13 mouse cellular contexts compared by ENCODE assay signal in the genomic region with DNA sequence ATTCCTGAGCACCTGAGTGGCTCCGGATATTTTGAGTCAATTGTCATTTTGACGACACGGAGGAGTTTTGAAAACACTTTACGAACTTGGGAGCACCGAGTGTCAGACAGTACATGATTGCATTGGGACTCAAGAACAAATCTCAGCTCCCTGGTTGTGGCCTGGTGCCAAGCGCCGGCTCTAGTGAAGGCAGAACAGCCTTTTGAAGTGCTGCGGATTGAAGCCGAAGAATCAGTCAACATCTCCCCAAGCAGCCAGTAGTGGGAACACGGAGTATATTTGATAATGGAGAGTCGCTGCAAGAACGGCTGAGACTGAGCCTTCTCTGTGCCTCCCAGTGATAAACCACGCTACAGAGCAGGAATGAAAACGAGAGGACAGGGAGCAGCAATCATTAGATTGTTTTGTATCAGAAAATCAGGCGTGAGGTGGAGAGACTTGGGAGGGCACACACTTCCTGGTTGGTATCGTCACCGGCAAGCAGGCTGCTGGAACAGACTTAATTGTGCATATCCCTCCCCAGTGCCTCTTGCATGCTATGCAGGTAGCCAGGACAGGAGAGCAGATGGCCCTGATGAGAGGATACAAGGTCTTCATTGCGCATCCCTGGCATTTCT.
DNase-seq lines count a peak whose midpoint lies in the region; ATAC-seq and TF ChIP-seq lines count a peak whose summit lies in the region.
"Had no signal": no experiment of that assay in that cellular context is flagged by ENCODE, and none has a peak within 500 bp of the region (broad histone marks: within the 10 kb centered on the region; RNA-seq: fewer than 3 reads in every experiment).

No protein-coding gene starts in this region.

- ATAC-seq in intestine, embryonic 16.5 days = no peak
- no peak for ATAC-seq in intestine, postnatal 0 days
- ATAC-seq in lung, postnatal 0 days = peak; percentile 72
- ATAC-seq: forebrain, embryonic 16.5 days had no signal

- H3K36me3 ChIP-seq in intestine, embryonic 16.5 days (ENCODE audit: control insufficient read depth, insufficient read depth, low read length) = no peaks in the 10 kb centered on the region
- no peaks in the 10 kb centered on the region for H3K36me3 ChIP-seq in intestine, postnatal 0 days (ENCODE audit: control insufficient read depth, insufficient read depth)
- no peaks in the 10 kb centered on the region for H3K36me3 ChIP-seq in embryonic facial prominence, embryonic 10.5 days (replicated peaks)
- H3K36me3 ChIP-seq in lung, postnatal 0 days (ENCODE audit: insufficient read depth, low read length) = no peaks in the 10 kb centered on the region
- H3K36me3 ChIP-seq: G1E; liver, embryonic 15.5 days; neural tube, embryonic 12.5 days had no signal

- WGBS in intestine, embryonic 16.5 days = 67% methylated on average over 18 of the region's 18 CpGs
- 63% methylated on average over 18 of the region's 18 CpGs for WGBS in intestine, postnatal 0 days
- 80% methylated on average over 18 of the region's 18 CpGs for WGBS in embryonic facial prominence, embryonic 10.5 days
- WGBS in lung, postnatal 0 days = 34% methylated on average over 18 of the region's 18 CpGs

- no peak; the same call in 1 of the 2 replicates for TF ChIP-seq EP300 in lung, postnatal 0 days (IDR thresholded peaks at IDR 0.05)

- no peak overlapping the region for H3K9ac ChIP-seq in intestine, embryonic 16.5 days (ENCODE audit: low read depth, low read length)
- no peak overlapping the region for H3K9ac ChIP-seq in intestine, postnatal 0 days (ENCODE audit: low read depth, low read length)
- no peak overlapping the region for H3K9ac ChIP-seq in lung, postnatal 0 days (replicated peaks; ENCODE audit: low read depth)
- H3K9ac ChIP-seq: liver, embryonic 15.5 days; neural tube, embryonic 12.5 days had no signal

- no peak overlapping the region for H3K4me3 ChIP-seq in intestine, embryonic 16.5 days (ENCODE audit: low read length)
- H3K4me3 ChIP-seq in intestine, postnatal 0 days (ENCODE audit: low read depth, low read length) = no peak overlapping the region
- no peak overlapping the region for H3K4me3 ChIP-seq in embryonic facial prominence, embryonic 10.5 days
- no peak overlapping the region for H3K4me3 ChIP-seq in lung, postnatal 0 days (ENCODE audit: low read depth, low read length)
- H3K4me3 ChIP-seq: liver, embryonic 15.5 days; neural tube, embryonic 12.5 days had no signal

- no peaks in the 10 kb centered on the region for H3K27me3 ChIP-seq in intestine, embryonic 16.5 days (replicated peaks; ENCODE audit: control insufficient read depth, insufficient read depth, low read length)
- no peaks in the 10 kb centered on the region for H3K27me3 ChIP-seq in intestine, postnatal 0 days (replicated peaks; ENCODE audit: control insufficient read depth, insufficient read depth, low read length)
- no peaks in the 10 kb centered on the region for H3K27me3 ChIP-seq in embryonic facial prominence, embryonic 10.5 days (replicated peaks; ENCODE audit: low read depth, poor library complexity, severe bottlenecking)
- H3K27me3 ChIP-seq in lung, postnatal 0 days (replicated peaks; ENCODE audit: insufficient read depth, low read length) = no peaks in the 10 kb centered on the region
- H3K27me3 ChIP-seq: liver, embryonic 15.5 days; neural tube, embryonic 12.5 days had no signal

- peak overlapping the region; percentile 10; the same call in 1 of the 2 replicates for H3K4me2 ChIP-seq in intestine, embryonic 16.5 days (ENCODE audit: low read depth, low read length)
- H3K4me2 ChIP-seq in intestine, postnatal 0 days (replicated peaks; ENCODE audit: low read depth) = no peak overlapping the region
- peak overlapping the region; percentile 46 for H3K4me2 ChIP-seq in lung, postnatal 0 days (replicated peaks; ENCODE audit: low read depth, low read length)
- H3K4me2 ChIP-seq: liver, embryonic 15.5 days; neural tube, embryonic 12.5 days had no signal

- no peaks in the 10 kb centered on the region for H3K9me3 ChIP-seq in intestine, embryonic 16.5 days (ENCODE audit: control insufficient read depth, low read length)
- no peaks in the 10 kb centered on the region for H3K9me3 ChIP-seq in intestine, postnatal 0 days (ENCODE audit: control insufficient read depth)
- H3K9me3 ChIP-seq in embryonic facial prominence, embryonic 10.5 days = no peaks in the 10 kb centered on the region
- no peaks in the 10 kb centered on the region for H3K9me3 ChIP-seq in lung, postnatal 0 days (ENCODE audit: low read length)
- H3K9me3 ChIP-seq: liver, embryonic 15.5 days; neural tube, embryonic 12.5 days had no signal

- no peak for TF ChIP-seq CTCF in intestine, postnatal 0 days (IDR thresholded peaks at IDR 0.05; ENCODE audit: low read depth)
- 0 out of 2 replicates have a peak, but pooled peaks have one; percentile 17 for TF ChIP-seq CTCF in lung, postnatal 0 days (IDR thresholded peaks at IDR 0.05)

- H3K27ac ChIP-seq in intestine, embryonic 16.5 days (ENCODE audit: low read length) = no peak overlapping the region
- no peak overlapping the region for H3K27ac ChIP-seq in intestine, postnatal 0 days (ENCODE audit: low read depth, low read length)
- 0 out of 2 replicates have a peak overlapping the region, but pooled peaks have one; percentile 30 for H3K27ac ChIP-seq in embryonic facial prominence, embryonic 10.5 days (replicated peaks)
- no peak overlapping the region for H3K27ac ChIP-seq in lung, postnatal 0 days (ENCODE audit: low read length)
- H3K27ac ChIP-seq: liver, embryonic 15.5 days; neural tube, embryonic 12.5 days had no signal

- DNase-seq in adrenal gland, postnatal 10 days = peak; percentile 62
- DNase-seq in embryonic facial prominence, embryonic 10.5 days (ENCODE audit: low spot score) = no peak
- DNase-seq in lung, postnatal 0 days (ENCODE audit: low spot score) = peak; percentile 72
- DNase-seq in spleen, postnatal 4 days (ENCODE audit: low spot score in 2 of 2) = no peak
- DNase-seq in embryo, embryonic 10 days (ENCODE audit: low spot score) = no peak
- no peak for DNase-seq in urinary bladder, adult 2 months (ENCODE audit: low spot score)
- DNase-seq: thymus, postnatal 14 days had no signal

- H3K4me1 ChIP-seq in intestine, embryonic 16.5 days (ENCODE audit: control insufficient read depth, insufficient read depth, low read length) = no peaks in the 10 kb centered on the region
- no peaks in the 10 kb centered on the region for H3K4me1 ChIP-seq in intestine, postnatal 0 days (replicated peaks; ENCODE audit: control insufficient read depth, insufficient read depth, low read length)
- H3K4me1 ChIP-seq in embryonic facial prominence, embryonic 10.5 days = peaks cover 3% of the 10 kb centered on the region; the same call in 1 of the 2 replicates
- H3K4me1 ChIP-seq in lung, postnatal 0 days (ENCODE audit: insufficient read depth, low read depth, low read length) = no peaks in the 10 kb centered on the region; the same call in 1 of the 2 replicates
- H3K4me1 ChIP-seq: liver, embryonic 15.5 days; neural tube, embryonic 12.5 days had no signal

Comparison
In these comparisons a context has a peak if more than half of its experiments do, and no peak if none do; other contexts are left out.
1. DNase-seq: peak in adrenal gland, postnatal 10 days (single experiment) and lung, postnatal 0 days (single experiment); none in embryonic facial prominence, embryonic 10.5 days (single experiment), spleen, postnatal 4 days (0 of 2), embryo, embryonic 10 days (single experiment) and urinary bladder, adult 2 months (single experiment).